Mouse (Mus musculus): ENCODE measurements at regions not wholly inside any gene's neighbourhood (a gene's known extent, or its start where the extent isn't known, plus 50 kb on each side); places are given as distances from the start of the nearest gene placed in this dataset.

- TF ChIP-seq POLR2A (IDR thresholded peaks at IDR 0.05; ENCODE audit: borderline replicate concordance, extremely low read depth, insufficient read depth, insufficient read length, poor library complexity, severe bottlenecking) (no peak), CTCF (IDR thresholded peaks at IDR 0.05; ENCODE audit: borderline replicate concordance, extremely low read depth, insufficient read depth, insufficient read length) (no peak)
Measured at GRCm38 (mm10) chr1:96410837-96411612, 460.9 kb downstream of the Slco4c1 start.

Data from brain, embryonic 14.5 days (tissue).